Mouse (Mus musculus) spleen, embryonic (tissue): ENCODE measurements at regions not wholly inside any gene's neighbourhood (a gene's known extent, or its start where the extent isn't known, plus 50 kb on each side); places are given as distances from the start of the nearest gene placed in this dataset.

Source experiments
- CTCF ChIA-PET: fragments of 350-600 bp; sonication (Branson Sonifier 250); formaldehyde crosslinking; loops from one replicate; lab custom pipeline; 2022; lab: Charles Lee

- CTCF ChIA-PET = no interaction called here
These were observed 1046.7 kb upstream of the Apob start for GRCm38 (mm10) chr12:6930726-6931125.

GRCm38 (mm10) chr12:6956638-6957037 lies 1020.8 kb upstream of the Apob start:
- CTCF ChIA-PET = no interaction called here

GRCm38 (mm10) chr12:6984664-6985063 lies 992.8 kb upstream of the Apob start:
- CTCF ChIA-PET = no interaction called here

- CTCF ChIA-PET = no interaction called here
These were observed 949.0 kb upstream of the Apob start for GRCm38 (mm10) chr12:7028447-7028846.

- CTCF ChIA-PET = no interaction called here
These were observed 947.9 kb upstream of the Apob start for GRCm38 (mm10) chr12:7029396-7030065.

- CTCF ChIA-PET = no interaction called here
These were observed 926.7 kb upstream of the Apob start for GRCm38 (mm10) chr12:7050791-7051190.

- CTCF ChIA-PET = no interaction called here
These were observed 922.9 kb upstream of the Apob start for GRCm38 (mm10) chr12:7054575-7054974.

- CTCF ChIA-PET = no interaction called here
These were observed 882.9 kb upstream of the Apob start for GRCm38 (mm10) chr12:7094582-7094981.

GRCm38 (mm10) chr12:7095440-7095839 lies 882.0 kb upstream of the Apob start:
- CTCF ChIA-PET = no interaction called here

- CTCF ChIA-PET = no interaction called here
These were observed 881.2 kb upstream of the Apob start for GRCm38 (mm10) chr12:7096221-7096620.

GRCm38 (mm10) chr12:7139044-7139443 lies 838.4 kb upstream of the Apob start:
- CTCF ChIA-PET = interaction anchor here (0.5 kb wide), 1 partner anchor 145 kb away, joined by 5 read pairs; no protein-coding TSS in a partner anchor
